Mouse (Mus musculus) macrophage (primary cell): ENCODE results near the gene Anpep. TPM values are rescaled to one million over a fixed set of nuclear protein-coding genes. Genes with fewer than 3 reads are reported as not detected.

ENCODE experiments used
- H3K27ac ChIP-seq: fragments of 350-480 bp; formaldehyde crosslinking; 2 replicates; pipeline ENCODE4 v1.9.0; 2021
- H3K36me3 ChIP-seq: fragments of 350-480 bp; formaldehyde crosslinking; 2 replicates; pipeline ENCODE4 v1.9.0; 2021; ENCODE audit errors: inconsistent target
- H3K4me3 ChIP-seq: fragments of 350-480 bp; formaldehyde crosslinking; 2 replicates; pipeline ENCODE4 v1.9.0; 2021; ENCODE audit errors: inconsistent target
- H3K79me2 ChIP-seq: fragments of 350-480 bp; formaldehyde crosslinking; 2 replicates; pipeline ENCODE4 v1.9.0; 2021; ENCODE audit errors: inconsistent target
- WGBS: methylation state at CpG from one replicate; pipeline ENCODE4 v1.1.7; 2026; ENCODE audit warnings: inconsistent platforms; ENCODE audit not compliant: missing documents; 5-methylcytosine and 5-hydroxymethylcytosine counted together
- polyA plus RNA-seq: library from polyadenylated mRNA; stranded (reverse); fragments of 250-400 nt; gene quantifications from 3 replicates; pipeline ENCODE4 v1.2.4, GENCODE M21; 2018; ENCODE audit warnings: inconsistent platforms

Gene Anpep
- polyA plus RNA-seq, 1 experiment from 2014 or later = 2,077 TPM

- peak overlapping the region; percentile 73 for H3K4me3 ChIP-seq
- H3K36me3 ChIP-seq = peaks cover 30% of the 10 kb centered on the region
- H3K27ac ChIP-seq = peak overlapping the region; percentile 80
- 91% methylated on average over 2 of the region's 2 CpGs for WGBS
- peaks cover 66% of the 10 kb centered on the region for H3K79me2 ChIP-seq
Measured at GRCm38 (mm10) chr7:79846342-79846741, 14.5 kb downstream of the Anpep start.

- 96% methylated on average over 8 of the region's 8 CpGs for WGBS
- peaks cover 51% of the 10 kb centered on the region for H3K36me3 ChIP-seq
- H3K27ac ChIP-seq = 0 out of 2 replicates have a peak overlapping the region, but pooled peaks have one; percentile 80
- H3K79me2 ChIP-seq = peaks cover 76% of the 10 kb centered on the region
- H3K4me3 ChIP-seq = peak overlapping the region; percentile 73; the same call in 1 of the 2 replicates
Measured at GRCm38 (mm10) chr7:79844090-79844802, 16.6 kb downstream of the Anpep start.

- peaks cover 84% of the 10 kb centered on the region for H3K79me2 ChIP-seq
- H3K27ac ChIP-seq = no peak overlapping the region
- peaks cover 71% of the 10 kb centered on the region for H3K36me3 ChIP-seq
- 87% methylated on average over 7 of the region's 7 CpGs for WGBS
- no peak overlapping the region for H3K4me3 ChIP-seq
Measured at GRCm38 (mm10) chr7:79842163-79842562, 18.7 kb downstream of the Anpep start.

GRCm38 (mm10) chr7:79837247-79837646 lies 23.6 kb downstream of the Anpep start:
- Histone ChIP-seq H3K4me3 (no peak overlapping the region), H3K27ac (no peak overlapping the region), H3K79me2 (peaks cover 74% of the 10 kb centered on the region), H3K36me3 (peaks cover 96% of the 10 kb centered on the region)
- 100% methylated on average over 2 of the region's 2 CpGs for WGBS

GRCm38 (mm10) chr7:79835196-79835595 lies 25.7 kb downstream of the Anpep start:
- Histone ChIP-seq H3K4me3 (no peak overlapping the region), H3K79me2 (peaks cover 74% of the 10 kb centered on the region; the same call in 1 of the 2 replicates), H3K27ac (no peak overlapping the region), H3K36me3 (peaks cover 90% of the 10 kb centered on the region)
- 93% methylated on average over 6 of the region's 6 CpGs for WGBS

GRCm38 (mm10) chr7:79832980-79833379 lies 27.9 kb downstream of the Anpep start:
- H3K36me3 ChIP-seq = peaks cover 73% of the 10 kb centered on the region
- no peak overlapping the region for H3K27ac ChIP-seq
- H3K79me2 ChIP-seq = peaks cover 67% of the 10 kb centered on the region; the same call in 1 of the 2 replicates

GRCm38 (mm10) chr7:79831585-79831984 lies 29.3 kb downstream of the Anpep start:
- Histone ChIP-seq H3K27ac (no peak overlapping the region), H3K79me2 (peaks cover 53% of the 10 kb centered on the region; the same call in 1 of the 2 replicates), H3K4me3 (no peak overlapping the region), H3K36me3 (peaks cover 73% of the 10 kb centered on the region)
- WGBS = 74% methylated on average over 6 of the region's 6 CpGs

More at GRCm38 (mm10) chr7:79832980-79833379, 27.9 kb downstream of the Anpep start:
- H3K4me3 ChIP-seq = no peak overlapping the region

- H3K4me3 ChIP-seq = no peak overlapping the region
- H3K36me3 ChIP-seq = peaks cover 73% of the 10 kb centered on the region
- 78% methylated on average over 6 of the region's 6 CpGs for WGBS
- H3K79me2 ChIP-seq = peaks cover 52% of the 10 kb centered on the region; the same call in 1 of the 2 replicates
- no peak overlapping the region for H3K27ac ChIP-seq
Measured at GRCm38 (mm10) chr7:79831145-79831544, 29.7 kb downstream of the Anpep start.

- WGBS = 98% methylated on average over 3 of the region's 3 CpGs
- peaks cover 29% of the 10 kb centered on the region; the same call in 1 of the 2 replicates for H3K79me2 ChIP-seq
- H3K27ac ChIP-seq = no peak overlapping the region
- H3K36me3 ChIP-seq = peaks cover 73% of the 10 kb centered on the region
- H3K4me3 ChIP-seq = no peak overlapping the region
Measured at GRCm38 (mm10) chr7:79828341-79828740, 32.5 kb downstream of the Anpep start.

- Histone ChIP-seq H3K4me3 (no peak overlapping the region), H3K36me3 (peaks cover 50% of the 10 kb centered on the region)
Measured at GRCm38 (mm10) chr7:79822092-79822695, 38.7 kb downstream of the Anpep start.

GRCm38 (mm10) chr7:79819996-79820395 lies 40.9 kb downstream of the Anpep start:
- WGBS = 91% methylated on average over 11 of the region's 11 CpGs
- Histone ChIP-seq H3K4me3 (no peak overlapping the region), H3K79me2 (no peaks in the 10 kb centered on the region), H3K36me3 (peaks cover 28% of the 10 kb centered on the region), H3K27ac (no peak overlapping the region)

More at GRCm38 (mm10) chr7:79822092-79822695, 38.7 kb downstream of the Anpep start:
- 51% methylated on average over 12 of the region's 12 CpGs for WGBS
- Histone ChIP-seq H3K27ac (no peak overlapping the region), H3K79me2 (no peaks in the 10 kb centered on the region)

- H3K27ac ChIP-seq = no peak overlapping the region
- H3K79me2 ChIP-seq = no peaks in the 10 kb centered on the region
- 43% methylated on average over 4 of the region's 4 CpGs for WGBS
- peaks cover 23% of the 10 kb centered on the region for H3K36me3 ChIP-seq
- H3K4me3 ChIP-seq = no peak overlapping the region
Measured at GRCm38 (mm10) chr7:79819515-79819914, 41.3 kb downstream of the Anpep start.

- Histone ChIP-seq H3K79me2 (no peaks in the 10 kb centered on the region), H3K27ac (no peak overlapping the region), H3K4me3 (no peak overlapping the region), H3K36me3 (peaks cover 13% of the 10 kb centered on the region)
- WGBS = 60% methylated on average over 6 of the region's 6 CpGs
Measured at GRCm38 (mm10) chr7:79818321-79818720, 42.5 kb downstream of the Anpep start.

- H3K79me2 ChIP-seq = no peaks in the 10 kb centered on the region
- H3K36me3 ChIP-seq = no peaks in the 10 kb centered on the region
- H3K27ac ChIP-seq = no peak overlapping the region
- WGBS = 90% methylated on average over 1 of the region's 1 CpGs
- H3K4me3 ChIP-seq = no peak overlapping the region
Measured at GRCm38 (mm10) chr7:79813409-79813808, 47.5 kb downstream of the Anpep start.
